Mouse (Mus musculus) forebrain, embryonic 12.5 days (tissue): ENCODE measurements around the gene Gm26620. TPM values are rescaled to one million over a fixed set of nuclear protein-coding genes. Genes with fewer than 3 reads are reported as not detected.

Source experiments
- ATAC-seq: fragments of 200-750 bp; cut with Nextera tagmentation; 2 replicates; pipeline ENCODE4 v1.8.0; 2017; ENCODE audit warnings: moderate TSS enrichment; ENCODE audit not compliant: low FRiP score
- H3K27ac ChIP-seq: fragments of 300-500 bp; sonication (generic); 2 replicates; pipeline ENCODE4 v1.5.1; 2016; ENCODE audit warnings: mild to moderate bottlenecking
- H3K27me3 ChIP-seq: fragments of 300-500 bp; sonication (generic); 2 replicates; pipeline ENCODE4 v1.6.1; 2016; ENCODE audit warnings: mild to moderate bottlenecking
- H3K36me3 ChIP-seq: fragments of 300-500 bp; sonication (generic); replicated peaks from 2 replicates; pipeline ENCODE4 v1.6.1; 2016; ENCODE audit warnings: mild to moderate bottlenecking
- H3K4me1 ChIP-seq: fragments of 300-500 bp; sonication (generic); 2 replicates; pipeline ENCODE4 v1.6.1; 2016
- H3K4me2 ChIP-seq: fragments of 300-500 bp; sonication (generic); 2 replicates; pipeline ENCODE4 v1.6.1; 2016; ENCODE audit warnings: mild to moderate bottlenecking, moderate library complexity
- H3K4me3 ChIP-seq: fragments of 300-500 bp; sonication (generic); replicated peaks from 2 replicates; pipeline ENCODE4 v1.5.1; 2016; ENCODE audit warnings: mild to moderate bottlenecking
- H3K9ac ChIP-seq: fragments of 300-500 bp; sonication (generic); 2 replicates; pipeline ENCODE4 v1.6.1; 2016; ENCODE audit warnings: mild to moderate bottlenecking
- H3K9me3 ChIP-seq: fragments of 300-500 bp; sonication (generic); 2 replicates; pipeline ENCODE4 v1.6.1; 2016
- WGBS: fragments of 180-500 bp; shearing (Covaris S2); methylation state at CpG from one replicate; pipeline ENCODE4 v1.1.7; 2016; 5-methylcytosine and 5-hydroxymethylcytosine counted together
- polyA plus RNA-seq: library from polyadenylated mRNA; unstranded; fragments of >200 nt; fragmentation: Nextera tagmentation; extraction: Ambion mirVana; gene quantifications from 2 replicates; pipeline ENCODE4 v1.2.1, GENCODE M21; 2016

Gene Gm26620
- polyA plus RNA-seq, 1 experiment from 2014 or later = not detected

DNA sequence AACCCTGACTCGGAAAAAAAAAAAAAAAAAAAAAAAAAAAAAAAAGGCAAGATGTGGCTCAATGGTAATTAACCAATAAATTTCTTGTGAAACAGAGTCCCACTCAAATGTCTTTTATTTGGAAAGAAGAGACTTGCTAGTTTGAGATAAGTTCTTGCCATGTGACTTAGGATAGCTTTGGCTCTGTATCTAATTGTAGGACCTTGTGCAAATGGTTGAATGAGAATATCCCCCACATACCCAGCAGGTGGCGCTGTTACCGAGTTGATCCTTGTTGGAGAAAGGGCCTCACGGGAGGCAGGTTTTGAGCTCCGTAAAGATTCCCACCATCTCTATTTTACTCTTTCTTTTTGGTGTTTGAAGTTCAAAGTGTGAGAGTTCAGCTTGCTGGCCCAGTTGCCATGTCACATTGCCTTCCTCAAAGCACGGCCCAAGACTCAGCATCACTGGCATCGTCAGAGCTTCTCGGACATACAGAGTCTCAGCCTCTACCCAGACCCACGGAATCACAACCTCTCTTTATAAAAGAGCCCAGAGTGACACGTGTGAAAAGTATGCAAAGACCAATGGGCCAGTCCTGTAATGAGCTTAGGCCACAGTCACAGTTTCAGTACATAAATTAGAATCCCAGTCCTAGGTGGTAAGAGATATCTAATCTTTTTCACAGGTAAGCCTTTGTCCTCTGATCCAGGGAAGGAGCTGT is 16.8 kb downstream of the Gm26620 start:
- H3K4me3 ChIP-seq = 0 out of 2 replicates have a peak overlapping the region, but pooled peaks have one; percentile 7
- WGBS = 31% methylated on average over 10 of the region's 10 CpGs
- no peak; the same call in none of the 2 replicates for ATAC-seq
- H3K9ac ChIP-seq = no peak overlapping the region
- no peaks in the 10 kb centered on the region for H3K36me3 ChIP-seq
- H3K9me3 ChIP-seq = no peaks in the 10 kb centered on the region
- H3K27ac ChIP-seq = no peak overlapping the region
- H3K27me3 ChIP-seq = peaks cover 41% of the 10 kb centered on the region
- peak overlapping the region; percentile 19; the same call in 1 of the 2 replicates for H3K4me2 ChIP-seq
- no peaks in the 10 kb centered on the region for H3K4me1 ChIP-seq

DNA sequence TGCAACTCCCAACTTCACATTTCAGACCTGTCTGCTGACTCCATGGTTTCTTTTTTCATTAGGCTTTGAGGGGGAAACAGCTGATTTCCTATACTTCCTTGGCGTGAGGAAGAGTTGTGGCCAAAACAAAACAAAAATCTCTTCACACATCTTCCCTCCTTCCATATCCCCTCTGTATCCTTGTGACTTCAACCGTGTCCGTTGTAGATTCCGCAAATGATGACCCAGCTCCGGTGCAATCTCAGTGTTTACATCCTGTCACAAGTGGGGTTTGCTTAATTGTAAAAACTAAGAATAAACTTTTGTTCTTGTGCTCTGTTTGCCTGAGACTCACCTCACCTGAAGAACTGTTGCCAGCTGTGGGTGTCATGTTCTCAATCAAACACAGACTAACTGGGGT is 18.6 kb downstream of the Gm26620 start:
- H3K4me3 ChIP-seq = no peak overlapping the region
- peaks cover 51% of the 10 kb centered on the region for H3K27me3 ChIP-seq

DNA sequence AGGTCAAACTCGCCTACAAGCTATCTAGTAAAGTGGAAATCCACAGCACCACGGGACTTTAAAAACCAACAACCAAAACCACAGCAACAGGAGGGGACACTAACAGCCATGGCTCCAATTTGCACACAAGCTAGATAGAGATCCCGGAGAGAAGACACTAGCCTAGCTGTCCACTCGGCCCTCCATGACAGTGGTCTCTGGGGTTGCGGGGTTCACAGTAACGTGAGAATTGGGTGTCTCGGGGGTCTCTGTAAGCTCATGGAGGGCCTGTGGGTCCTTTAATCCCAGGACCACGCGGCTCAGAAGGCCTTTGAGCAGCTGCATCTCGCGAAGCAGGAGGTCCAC is 22.2 kb downstream of the Gm26620 start:
- no peaks in the 10 kb centered on the region for H3K36me3 ChIP-seq
- H3K27ac ChIP-seq = no peak overlapping the region
- H3K4me1 ChIP-seq = peaks cover 13% of the 10 kb centered on the region
- no peaks in the 10 kb centered on the region for H3K9me3 ChIP-seq
- peak overlapping the region; percentile 57 for H3K9ac ChIP-seq
- peaks cover 70% of the 10 kb centered on the region for H3K27me3 ChIP-seq
- H3K4me3 ChIP-seq = peak overlapping the region; percentile 56
- peak overlapping the region; percentile 90 for H3K4me2 ChIP-seq
- ATAC-seq = no peak
- WGBS = 22% methylated on average over 11 of the region's 11 CpGs

More for the DNA sequence above, 18.6 kb downstream of the Gm26620 start:
- H3K9me3 ChIP-seq = no peaks in the 10 kb centered on the region
- no peaks in the 10 kb centered on the region for H3K36me3 ChIP-seq
- no peak overlapping the region for H3K4me2 ChIP-seq
- ATAC-seq = no peak
- no peak overlapping the region for H3K27ac ChIP-seq
- 87% methylated on average over 5 of the region's 5 CpGs for WGBS
- no peak overlapping the region for H3K9ac ChIP-seq
- peaks cover 11% of the 10 kb centered on the region for H3K4me1 ChIP-seq

DNA sequence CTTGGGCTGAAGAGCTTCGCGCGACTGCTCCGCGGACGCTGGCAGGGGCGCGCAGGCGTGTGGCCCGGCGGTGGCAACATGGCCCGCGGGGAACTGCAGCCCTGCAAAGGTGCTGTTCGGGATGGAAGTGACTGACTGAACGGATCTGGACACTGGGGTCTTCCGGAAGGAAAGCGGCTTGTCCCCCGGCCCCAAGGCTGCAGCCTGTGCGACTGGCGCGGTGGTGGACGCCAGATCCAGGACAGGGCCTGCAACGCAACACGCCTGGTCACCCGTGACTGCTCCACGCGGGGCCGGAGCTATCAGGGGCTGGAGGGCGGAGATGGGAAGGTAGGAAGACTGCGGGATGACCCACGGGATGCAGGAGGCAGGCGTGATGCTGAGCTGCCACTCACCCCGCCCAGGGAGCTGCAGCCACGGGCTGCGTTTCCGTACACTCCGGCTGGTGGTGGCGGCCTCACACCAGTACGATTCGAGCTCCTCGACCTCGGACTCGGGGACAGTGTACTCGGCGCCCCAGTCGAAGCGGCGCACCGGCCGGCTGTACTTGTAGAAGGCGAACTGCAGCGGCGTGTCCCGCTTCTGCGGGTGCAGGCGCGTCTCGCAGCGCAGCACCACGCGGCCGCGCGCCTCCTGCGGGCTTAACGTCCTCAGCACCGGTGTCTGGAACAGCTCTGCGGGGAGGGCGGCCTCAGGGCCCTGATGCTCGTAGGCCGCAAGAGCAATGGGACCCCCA is 22.8 kb downstream of the Gm26620 start:
- H3K9ac ChIP-seq = peak overlapping the region; percentile 57
- peaks cover 13% of the 10 kb centered on the region for H3K4me1 ChIP-seq
- H3K36me3 ChIP-seq = no peaks in the 10 kb centered on the region
- H3K4me3 ChIP-seq = peak overlapping the region; percentile 56
- H3K9me3 ChIP-seq = no peaks in the 10 kb centered on the region
- no peak overlapping the region for H3K27ac ChIP-seq
- H3K27me3 ChIP-seq = peaks cover 64% of the 10 kb centered on the region
- ATAC-seq = peak; percentile 78
- peak overlapping the region; percentile 90 for H3K4me2 ChIP-seq
- under 1% methylated on average over 71 of the region's 71 CpGs for WGBS

DNA sequence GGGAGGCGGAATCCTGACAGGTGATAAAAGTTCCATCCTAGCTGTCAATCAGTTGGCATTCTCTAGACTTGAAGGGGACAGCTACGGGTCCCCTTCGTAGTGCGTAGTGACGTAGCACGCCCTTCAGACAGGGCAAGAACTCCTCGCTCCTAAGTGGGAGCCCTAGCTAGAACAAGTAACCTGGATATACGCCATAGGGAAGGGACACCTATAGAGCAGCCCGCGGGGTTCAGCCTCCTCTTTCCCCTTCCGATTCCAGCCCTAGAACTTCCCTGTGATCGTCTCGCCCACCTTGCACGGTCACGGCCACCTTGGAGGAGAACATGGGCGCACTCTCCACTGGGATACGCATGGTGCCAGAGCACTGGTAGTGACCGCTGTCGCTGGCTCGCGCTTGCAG is 23.5 kb downstream of the Gm26620 start:
- H3K4me3 ChIP-seq = peak overlapping the region; percentile 56
- H3K9me3 ChIP-seq = no peaks in the 10 kb centered on the region
- H3K4me2 ChIP-seq = peak overlapping the region; percentile 90
- WGBS = 3% methylated on average over 21 of the region's 21 CpGs
- peaks cover 13% of the 10 kb centered on the region for H3K4me1 ChIP-seq
- ATAC-seq = peak; percentile 60
- H3K9ac ChIP-seq = peak overlapping the region; percentile 57; the same call in 1 of the 2 replicates
- no peaks in the 10 kb centered on the region for H3K36me3 ChIP-seq
- H3K27me3 ChIP-seq = peaks cover 62% of the 10 kb centered on the region
- no peak overlapping the region for H3K27ac ChIP-seq

DNA sequence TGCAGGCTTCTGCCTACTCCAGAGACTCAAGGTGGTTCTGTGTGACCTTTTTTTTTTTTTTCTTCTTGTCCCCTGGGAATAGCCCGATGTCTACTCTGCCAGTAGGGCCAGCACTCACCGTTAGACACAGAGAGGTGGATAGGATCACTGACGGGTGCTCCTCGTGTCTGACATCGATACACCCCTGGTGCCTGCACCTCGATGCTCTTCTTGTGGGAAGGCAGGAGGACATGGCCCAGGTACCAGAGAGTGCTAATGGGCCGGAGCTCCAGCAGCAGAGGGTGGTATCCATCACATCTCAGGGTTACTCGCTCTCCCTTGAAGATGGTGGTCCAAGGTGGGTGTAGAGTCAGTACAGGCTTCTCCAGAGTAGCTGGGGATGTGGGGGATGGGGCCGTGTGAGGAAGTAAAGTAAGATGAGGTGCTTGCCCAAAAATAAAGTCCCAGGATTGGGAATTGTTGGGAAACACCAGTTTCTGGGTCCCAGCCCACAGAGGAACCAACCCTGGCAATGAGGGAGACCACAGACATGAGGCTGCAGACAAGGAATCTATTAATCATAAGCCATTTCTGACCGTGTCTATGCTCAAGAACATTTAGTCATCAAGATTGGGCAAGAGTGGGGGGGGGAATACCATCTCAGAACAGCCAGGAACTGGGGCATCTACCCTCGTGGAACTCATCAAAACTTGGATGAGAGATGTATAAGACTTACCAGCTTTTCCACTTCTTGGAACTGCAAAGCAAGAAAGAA is 27.2 kb downstream of the Gm26620 start:
- no peak for ATAC-seq
- H3K4me1 ChIP-seq = peaks cover 13% of the 10 kb centered on the region

DNA sequence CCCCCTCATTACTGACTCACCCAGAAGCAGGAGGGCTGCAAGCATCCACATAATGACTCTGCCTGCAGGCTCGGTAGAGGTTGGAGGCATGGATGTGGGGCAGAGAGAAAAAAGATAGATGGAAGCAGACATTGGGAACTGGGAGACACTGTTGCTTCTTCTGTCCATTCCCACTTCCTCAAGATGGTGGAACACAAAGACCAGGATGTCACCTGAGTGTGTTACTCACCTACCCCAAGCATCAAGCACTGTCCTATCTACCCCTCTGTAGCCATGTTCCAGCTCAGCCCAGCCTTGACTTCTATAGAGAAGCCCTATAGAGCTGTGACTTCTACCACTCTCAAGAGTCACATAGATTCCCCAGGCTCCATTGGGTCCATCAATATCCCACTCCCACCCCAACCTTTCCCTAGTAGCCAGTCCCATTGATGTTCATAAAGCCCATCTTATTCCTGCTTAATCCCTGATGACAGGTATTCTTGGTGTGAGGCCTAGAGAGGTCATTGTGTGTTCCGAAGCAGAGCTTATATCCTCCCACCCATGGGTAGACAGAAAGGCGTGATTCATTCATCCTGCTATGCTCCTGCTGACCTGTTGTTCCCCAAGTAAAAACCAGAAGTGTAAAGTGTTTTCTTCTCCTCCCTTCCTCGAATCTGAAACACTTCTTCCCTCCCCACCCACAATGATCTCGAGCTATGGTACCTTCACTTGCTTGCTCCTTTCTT is 28.2 kb downstream of the Gm26620 start, which contains the start of gene Fcrlb:
Gene Fcrlb (minus strand): TSS at position 51 of the 725 bp plus-strand sequence.
- Histone ChIP-seq H3K4me3 (no peak within 1 kb of the TSS), H3K27me3 (peaks cover 27% of the 10 kb centered on the region), H3K4me1 (peaks cover 6% of the 10 kb centered on the region), H3K36me3 (no peaks in the 10 kb centered on the region), H3K9me3 (no peaks in the 10 kb centered on the region), H3K9ac (no peak within 1 kb of the TSS), H3K27ac (no peak within 1 kb of the TSS), H3K4me2 (no peak within 1 kb of the TSS)
- ATAC-seq = no peak
- WGBS = 65% methylated on average over 5 of the region's 5 CpGs

More for the DNA sequence above, 27.2 kb downstream of the Gm26620 start:
- H3K27me3 ChIP-seq = peaks cover 37% of the 10 kb centered on the region
- 87% methylated on average over 11 of the region's 11 CpGs for WGBS
- H3K9me3 ChIP-seq = no peaks in the 10 kb centered on the region
- H3K36me3 ChIP-seq = no peaks in the 10 kb centered on the region
- H3K27ac ChIP-seq = no peak overlapping the region
- no peak overlapping the region for H3K9ac ChIP-seq
- H3K4me3 ChIP-seq = no peak overlapping the region
- H3K4me2 ChIP-seq = no peak overlapping the region

DNA sequence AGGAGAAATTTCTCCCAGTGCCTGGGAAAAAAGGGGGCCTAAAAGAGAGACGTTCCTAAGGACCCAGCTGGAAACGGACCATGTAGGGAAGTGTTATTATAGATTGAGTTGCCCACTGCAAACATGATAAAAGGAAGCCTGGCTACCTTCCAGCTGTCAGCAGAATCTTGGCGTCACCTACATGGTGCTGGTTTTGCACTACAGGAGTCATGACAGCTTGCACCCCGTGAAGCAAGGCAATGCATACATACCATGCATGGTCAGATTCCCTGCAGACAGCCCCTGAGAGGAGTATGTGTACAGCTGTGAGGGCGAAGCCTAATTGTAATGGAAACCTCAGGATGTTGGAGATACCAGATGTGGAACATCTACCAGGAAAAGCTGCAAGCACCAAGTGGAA is 30.8 kb downstream of the Gm26620 start:
- H3K27me3 ChIP-seq = 0 out of 2 replicates have a peak, but pooled peaks cover under 1% of the 10 kb centered on the region
- no peak overlapping the region for H3K4me2 ChIP-seq
- 87% methylated on average over 5 of the region's 5 CpGs for WGBS
- no peaks in the 10 kb centered on the region for H3K4me1 ChIP-seq
- H3K9ac ChIP-seq = no peak overlapping the region
- no peaks in the 10 kb centered on the region for H3K36me3 ChIP-seq
- no peaks in the 10 kb centered on the region for H3K9me3 ChIP-seq
- no peak for ATAC-seq
- no peak overlapping the region for H3K4me3 ChIP-seq
- H3K27ac ChIP-seq = no peak overlapping the region

DNA sequence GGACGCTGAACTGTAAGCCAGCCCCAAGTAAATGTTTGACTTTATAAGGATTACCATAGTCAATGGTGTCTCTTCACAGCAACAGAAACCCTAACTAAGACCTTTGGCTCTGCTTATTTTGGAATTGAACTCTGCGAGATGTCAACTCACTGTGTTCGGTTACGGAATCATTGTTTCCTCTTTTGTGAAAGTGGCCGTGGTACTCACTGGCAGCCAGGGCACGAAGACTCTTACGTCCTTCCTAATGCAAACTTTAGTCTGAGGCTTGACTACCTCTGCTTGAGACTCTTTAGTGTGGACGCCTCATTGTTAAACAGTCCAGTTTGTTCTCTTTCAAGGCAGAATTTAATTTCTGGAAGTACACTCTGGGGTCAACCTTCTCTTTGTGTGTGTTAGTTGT is 34.4 kb downstream of the Gm26620 start:
- Histone ChIP-seq H3K27me3 (no peaks in the 10 kb centered on the region), H3K36me3 (no peaks in the 10 kb centered on the region), H3K27ac (no peak overlapping the region), H3K9ac (no peak overlapping the region), H3K9me3 (no peaks in the 10 kb centered on the region), H3K4me3 (no peak overlapping the region), H3K4me2 (no peak overlapping the region), H3K4me1 (no peaks in the 10 kb centered on the region)
- ATAC-seq = no peak
- 91% methylated on average over 8 of the region's 8 CpGs for WGBS

DNA sequence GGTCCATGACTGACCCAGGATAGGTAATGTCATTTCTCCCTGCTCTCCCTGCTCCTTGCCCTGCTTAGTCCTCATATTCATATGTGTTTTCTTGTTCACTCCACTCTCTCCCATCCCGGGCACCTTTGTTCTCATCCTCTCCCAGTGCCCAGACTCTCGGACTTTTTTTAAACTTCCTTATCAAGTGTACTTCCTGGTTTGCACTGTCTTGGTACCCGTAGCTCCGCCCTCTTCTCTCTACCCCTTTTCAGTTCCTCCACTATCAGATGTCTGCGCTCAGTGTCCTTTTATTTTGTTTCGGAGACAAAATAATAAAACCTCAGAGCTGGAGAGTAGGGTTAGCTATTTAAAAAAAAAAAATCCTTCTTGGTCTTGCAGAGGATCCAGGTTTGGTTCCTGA is 39.6 kb downstream of the Gm26620 start:
- H3K27ac ChIP-seq = no peak overlapping the region
- H3K4me1 ChIP-seq = no peaks in the 10 kb centered on the region
- no peak overlapping the region for H3K4me2 ChIP-seq
- ATAC-seq = no peak
- H3K9me3 ChIP-seq = no peaks in the 10 kb centered on the region
- H3K9ac ChIP-seq = no peak overlapping the region
- no peak overlapping the region for H3K4me3 ChIP-seq
- no peaks in the 10 kb centered on the region for H3K27me3 ChIP-seq
- no peaks in the 10 kb centered on the region for H3K36me3 ChIP-seq
- WGBS = 89% methylated on average over 6 of the region's 6 CpGs

DNA sequence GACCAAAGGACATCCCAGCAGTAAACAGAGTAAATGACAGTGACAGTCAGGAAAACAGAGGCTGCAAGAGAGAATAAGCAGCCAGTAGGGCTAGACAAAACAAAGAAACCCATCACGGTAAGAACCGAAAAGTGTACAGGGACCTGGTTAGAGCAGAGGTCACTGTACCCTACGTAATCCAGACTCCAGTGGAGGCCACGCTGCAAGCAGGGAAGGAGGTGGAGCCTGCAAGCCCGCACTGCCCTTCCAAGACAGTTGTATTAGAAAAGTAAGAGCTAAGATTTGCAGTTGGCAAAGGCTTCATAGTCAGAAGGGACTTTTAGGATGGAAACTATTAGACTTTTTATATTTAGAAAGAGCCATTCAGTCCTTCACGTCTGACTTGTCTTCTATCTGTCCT is 42.1 kb downstream of the Gm26620 start:
- 61% methylated on average over 6 of the region's 6 CpGs for WGBS
- H3K9ac ChIP-seq = no peak overlapping the region

DNA sequence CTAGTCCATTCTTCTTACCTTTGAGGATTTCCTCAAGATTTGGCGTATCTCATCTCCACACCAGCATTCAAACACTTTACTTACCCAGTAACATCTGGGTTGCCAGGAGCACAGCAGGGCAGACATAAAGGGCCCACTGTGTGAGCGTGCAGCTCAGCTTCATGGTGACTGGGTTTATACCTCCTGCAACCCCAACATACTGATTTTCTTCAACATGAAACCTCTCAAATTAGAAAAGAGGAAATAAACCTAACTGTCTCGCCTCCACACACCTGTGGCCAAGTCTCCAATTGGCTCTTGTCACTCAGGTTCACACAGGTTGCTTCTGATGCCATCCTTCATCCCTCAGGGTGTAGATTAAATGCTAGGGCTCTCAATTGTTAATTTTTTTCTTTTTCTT is 42.5 kb downstream of the Gm26620 start, which contains the start of gene Fcrla:
Gene Fcrla (minus strand): TSS at position 206 of the 400 bp plus-strand sequence.
- WGBS = 85% methylated on average over 3 of the region's 3 CpGs
- Histone ChIP-seq H3K27me3 (no peaks in the 10 kb centered on the region), H3K9ac (no peak within 1 kb of the TSS), H3K4me1 (no peaks in the 10 kb centered on the region), H3K4me2 (no peak within 1 kb of the TSS), H3K27ac (no peak within 1 kb of the TSS), H3K4me3 (no peak within 1 kb of the TSS), H3K9me3 (no peaks in the 10 kb centered on the region), H3K36me3 (no peaks in the 10 kb centered on the region)
- no peak for ATAC-seq

More for the DNA sequence above, 42.1 kb downstream of the Gm26620 start:
- Histone ChIP-seq H3K27ac (no peak overlapping the region), H3K9me3 (no peaks in the 10 kb centered on the region), H3K4me1 (no peaks in the 10 kb centered on the region), H3K27me3 (no peaks in the 10 kb centered on the region), H3K36me3 (no peaks in the 10 kb centered on the region), H3K4me2 (no peak overlapping the region), H3K4me3 (no peak overlapping the region)
- no peak for ATAC-seq
